ENCODE assay signal across 36 mouse cellular contexts in genomic region chr9:48942349-48942748, GRCm38 (mm10). TPM values are rescaled to one million over a fixed set of nuclear protein-coding genes. Genes with fewer than 3 reads are reported as not detected.
A peak's percentile ranks its signal among the peaks of the same experiment; 100 is the strongest.
DNase-seq lines count a peak whose midpoint lies in the region; ATAC-seq lines count a peak whose summit lies in the region.
"Had no signal": no experiment of that assay in that cellular context is flagged by ENCODE, and none has a peak within 500 bp of the region (broad histone marks: within the 10 kb centered on the region; RNA-seq: fewer than 3 reads in every experiment).

No protein-coding gene starts in this region.

- H3K36me3 ChIP-seq in heart, embryonic 13.5 days: no peaks in the 10 kb centered on the region
- no peaks in the 10 kb centered on the region for H3K36me3 ChIP-seq in midbrain, embryonic 14.5 days (ENCODE audit: control insufficient read depth, insufficient read depth, low read length)
- H3K36me3 ChIP-seq in midbrain, embryonic 15.5 days (replicated peaks): no peaks in the 10 kb centered on the region
- H3K36me3 ChIP-seq: embryonic facial prominence, embryonic 13.5 days; forebrain, embryonic 10.5 days; hindbrain, embryonic 13.5 days; liver, embryonic 15.5 days; lung, embryonic 15.5 days; midbrain, embryonic 12.5 days; neural tube, embryonic 12.5 days had no signal

- no peak overlapping the region for H3K9ac ChIP-seq in heart, embryonic 13.5 days
- H3K9ac ChIP-seq in midbrain, embryonic 14.5 days (replicated peaks; ENCODE audit: low read length): no peak overlapping the region
- no peak overlapping the region for H3K9ac ChIP-seq in midbrain, embryonic 15.5 days
- H3K9ac ChIP-seq: embryonic facial prominence, embryonic 13.5 days; forebrain, postnatal 0 days; hindbrain, embryonic 13.5 days; liver, embryonic 15.5 days; lung, embryonic 15.5 days; midbrain, embryonic 12.5 days; neural tube, embryonic 12.5 days had no signal

- H3K4me3 ChIP-seq in heart, embryonic 13.5 days: no peak overlapping the region
- no peak overlapping the region for H3K4me3 ChIP-seq in midbrain, embryonic 14.5 days (replicated peaks; ENCODE audit: low read depth, low read length)
- no peak overlapping the region for H3K4me3 ChIP-seq in midbrain, embryonic 15.5 days
- H3K4me3 ChIP-seq: embryonic facial prominence, embryonic 13.5 days; forebrain, embryonic 10.5 days; hindbrain, embryonic 13.5 days; liver, embryonic 15.5 days; lung, embryonic 15.5 days; midbrain, embryonic 12.5 days; myocyte; neural tube, embryonic 12.5 days had no signal

- ATAC-seq in heart, embryonic 13.5 days (ENCODE audit: extremely low read depth, insufficient number of reproducible peaks, low FRiP score, low TSS enrichment): no peak
- ATAC-seq in midbrain, embryonic 14.5 days (ENCODE audit: low FRiP score, low TSS enrichment): no peak
- ATAC-seq in midbrain, embryonic 15.5 days (replicated peaks): no peak
- ATAC-seq: activated CD4-positive, CD25-positive, alpha-beta regulatory T cell, adult 4 months; forebrain, postnatal 0 days; intestine, postnatal 0 days had no signal

- DNase-seq in heart, postnatal 25 days (ENCODE audit: low spot score): no peak
- peak; percentile 6 for DNase-seq in heart, postnatal 4 days
- no peak for DNase-seq in heart, adult 8-10 months (ENCODE audit: low spot score)
- peak; percentile 32 for DNase-seq in midbrain, embryonic 14.5 days
- no peak for DNase-seq in liver
- DNase-seq: adrenal gland, adult 2 months; adrenal gland, postnatal 36 days; B cell, adult 2 months; cerebellum, adult 8-10 months; forebrain, postnatal 0 days; kidney, adult 9 months; kidney, postnatal 10 days; layer of hippocampus, postnatal 36 days; right cerebral cortex, adult 18-20 months; spleen, adult 18-20 months; thymus, postnatal 14 days had no signal

- H3K27me3 ChIP-seq in heart, embryonic 13.5 days (replicated peaks): no peaks in the 10 kb centered on the region; the same call in 1 of the 2 replicates
- no peaks in the 10 kb centered on the region for H3K27me3 ChIP-seq in midbrain, embryonic 14.5 days (ENCODE audit: control insufficient read depth, insufficient read depth, low read length)
- H3K27me3 ChIP-seq in midbrain, embryonic 15.5 days (replicated peaks): no peaks in the 10 kb centered on the region
- H3K27me3 ChIP-seq: embryonic facial prominence, embryonic 13.5 days; hindbrain, embryonic 13.5 days; liver, embryonic 15.5 days; lung, embryonic 15.5 days; midbrain, embryonic 12.5 days; neural tube, embryonic 12.5 days had no signal

- intact Hi-C loops in heart, postnatal 25 days (cut with DNase I): no loop called here

- WGBS in heart, embryonic 13.5 days: 36% methylated on average over 1 of the region's 1 CpGs
- WGBS in midbrain, embryonic 14.5 days: 70% methylated on average over 1 of the region's 1 CpGs
- WGBS in midbrain, embryonic 15.5 days: 66% methylated on average over 1 of the region's 1 CpGs

- H3K9me3 ChIP-seq in heart, embryonic 13.5 days: no peaks in the 10 kb centered on the region
- no peaks in the 10 kb centered on the region for H3K9me3 ChIP-seq in midbrain, embryonic 14.5 days (ENCODE audit: control insufficient read depth, low read length)
- no peaks in the 10 kb centered on the region for H3K9me3 ChIP-seq in midbrain, embryonic 15.5 days
- H3K9me3 ChIP-seq: embryonic facial prominence, embryonic 13.5 days; forebrain, embryonic 10.5 days; hindbrain, embryonic 13.5 days; liver, embryonic 15.5 days; lung, embryonic 15.5 days; midbrain, embryonic 12.5 days; neural tube, embryonic 12.5 days had no signal

- peak overlapping the region; percentile 20 for H3K4me2 ChIP-seq in heart, embryonic 13.5 days
- H3K4me2 ChIP-seq in midbrain, embryonic 14.5 days (ENCODE audit: low read length): no peak overlapping the region
- no peak overlapping the region for H3K4me2 ChIP-seq in midbrain, embryonic 15.5 days
- H3K4me2 ChIP-seq: embryonic facial prominence, embryonic 13.5 days; hindbrain, embryonic 13.5 days; liver, embryonic 15.5 days; lung, embryonic 15.5 days; midbrain, embryonic 12.5 days; neural tube, embryonic 12.5 days had no signal

- peak overlapping the region; percentile 64 for H3K27ac ChIP-seq in heart, embryonic 13.5 days (replicated peaks)
- H3K27ac ChIP-seq in midbrain, embryonic 14.5 days (replicated peaks; ENCODE audit: low read depth, low read length): no peak overlapping the region
- H3K27ac ChIP-seq in midbrain, embryonic 15.5 days: no peak overlapping the region
- H3K27ac ChIP-seq: embryonic facial prominence, embryonic 13.5 days; forebrain, embryonic 10.5 days; hindbrain, embryonic 13.5 days; liver, embryonic 15.5 days; lung, embryonic 15.5 days; midbrain, embryonic 12.5 days; neural tube, embryonic 12.5 days had no signal

- peaks cover 17% of the 10 kb centered on the region for H3K4me1 ChIP-seq in heart, embryonic 13.5 days
- H3K4me1 ChIP-seq in midbrain, embryonic 14.5 days (ENCODE audit: control insufficient read depth, insufficient read depth, low read length): no peaks in the 10 kb centered on the region
- no peaks in the 10 kb centered on the region for H3K4me1 ChIP-seq in midbrain, embryonic 15.5 days
- H3K4me1 ChIP-seq: embryonic facial prominence, embryonic 13.5 days; liver, embryonic 15.5 days; lung, embryonic 15.5 days; neural tube, embryonic 12.5 days had no signal

RNA-seq across cellular contexts. Expression of gene Htr3b, which starts 22.4 kb away (rescaled TPM):
- 0.12 TPM in 1 of 2 replicates, not detected in the other for polyA plus RNA-seq in heart, embryonic 13.5 days (2015; fragmentation: Nextera tagmentation; extraction: Ambion mirVana)
- total RNA-seq in heart, postnatal 25 days (2021): not detected
- not detected for total RNA-seq in heart, postnatal 4 days (2021)
- not detected for total RNA-seq in heart, adult 8-10 months (2022)
- polyA plus RNA-seq in midbrain, embryonic 14.5 days (2014; fragmentation: Nextera tagmentation; extraction: Ambion mirVana): 0.15 TPM in 1 of 2 replicates, not detected in the other
- 0.06 TPM in 1 of 2 replicates, not detected in the other for polyA plus RNA-seq in midbrain, embryonic 15.5 days (2015; fragmentation: Nextera tagmentation; extraction: Ambion mirVana)
- total RNA-seq: common myeloid progenitor, adult 5-6 weeks; gastrocnemius, adult 8-10 months; gastrocnemius, postnatal 4 days; heart, postnatal 10 days; layer of hippocampus, postnatal 36 days; left cerebral cortex, postnatal 10 days; liver, adult 2 months; megakaryocyte, adult 5-6 weeks had no signal
- polyA plus RNA-seq: activated CD4-positive, CD25-positive, alpha-beta regulatory T cell, adult 4 months; forebrain, postnatal 0 days; limb, embryonic 11.5 days; liver, adult 2 months; liver, embryonic 15.5 days; midbrain, embryonic 12.5 days; myocyte had no signal

RNA-seq across cellular contexts. Expression of gene Htr3a, which starts 31.4 kb away (rescaled TPM):
- 0.69 and 0.84 TPM in 2 replicates for polyA plus RNA-seq in heart, embryonic 13.5 days (2015; fragmentation: Nextera tagmentation; extraction: Ambion mirVana)
- not detected for total RNA-seq in heart, postnatal 25 days (2021)
- under 1 TPM; 0.14 to 0.59 TPM for total RNA-seq in heart, postnatal 4 days (2021)
- total RNA-seq in heart, adult 8-10 months (2022): under 1 TPM in 2 of 4 experiments, not detected in 2; 0.24 to 0.28 TPM
- 0.63 and 1.0 TPM in 2 replicates for polyA plus RNA-seq in midbrain, embryonic 14.5 days (2014; fragmentation: Nextera tagmentation; extraction: Ambion mirVana)
- 0.79 and 1.5 TPM in 2 replicates for polyA plus RNA-seq in midbrain, embryonic 15.5 days (2015; fragmentation: Nextera tagmentation; extraction: Ambion mirVana)
- total RNA-seq: common myeloid progenitor, adult 5-6 weeks; gastrocnemius, adult 8-10 months; gastrocnemius, postnatal 4 days; heart, postnatal 10 days; liver, adult 2 months; megakaryocyte, adult 5-6 weeks had no signal
- polyA plus RNA-seq: activated CD4-positive, CD25-positive, alpha-beta regulatory T cell, adult 4 months; liver, adult 2 months; liver, embryonic 15.5 days; myocyte had no signal

RNA-seq across cellular contexts. Expression of gene Usp28, which starts 42.8 kb away (rescaled TPM):
- polyA plus RNA-seq in heart, embryonic 13.5 days (2015; fragmentation: Nextera tagmentation; extraction: Ambion mirVana): 89.2 and 97.2 TPM in 2 replicates
- 100 to 1,000 TPM; 150 to 157 TPM for total RNA-seq in heart, postnatal 25 days (2021)
- total RNA-seq in heart, postnatal 4 days (2021): 100 to 1,000 TPM; 198 to 205 TPM
- 100 to 1,000 TPM; 120 to 141 (median 134) TPM for total RNA-seq in heart, adult 8-10 months (2022)
- polyA plus RNA-seq in midbrain, embryonic 14.5 days (2014; fragmentation: Nextera tagmentation; extraction: Ambion mirVana): 24.3 and 33.4 TPM in 2 replicates
- polyA plus RNA-seq in midbrain, embryonic 15.5 days (2015; fragmentation: Nextera tagmentation; extraction: Ambion mirVana): 31.8 and 33.6 TPM in 2 replicates

Comparison
In these comparisons a context has a peak if more than half of its experiments do, and no peak if none do; other contexts are left out.
1. DNase-seq: peak in heart, postnatal 4 days (single experiment) and midbrain, embryonic 14.5 days (single experiment); none in heart, postnatal 25 days (single experiment), heart, adult 8-10 months (single experiment) and liver (single experiment).